Mouse (Mus musculus) heart, postnatal 25 days (tissue): ENCODE results near the gene Tnnt1. TPM values are rescaled to one million over a fixed set of nuclear protein-coding genes. Genes with fewer than 3 reads are reported as not detected.

Experiments used
- DNase-seq: peaks from one replicate; pipeline ENCODE4 v3.0.0; 2022; ENCODE audit warnings: low spot score
- intact Hi-C: fragments of 180-260 bp; cut with DNase I; formaldehyde crosslinking; loops from one replicate; pipeline ENCODE4 v1.15.1; 2025
- total RNA-seq, 2 experiments: library from RNA; stranded (reverse); gene quantifications; 2 replicates each; pipeline ENCODE4 v1.2.3; 2021

Gene Tnnt1
- total RNA-seq, 2 experiments from 2014 or later = 26.1 to 30.7 TPM

DNA sequence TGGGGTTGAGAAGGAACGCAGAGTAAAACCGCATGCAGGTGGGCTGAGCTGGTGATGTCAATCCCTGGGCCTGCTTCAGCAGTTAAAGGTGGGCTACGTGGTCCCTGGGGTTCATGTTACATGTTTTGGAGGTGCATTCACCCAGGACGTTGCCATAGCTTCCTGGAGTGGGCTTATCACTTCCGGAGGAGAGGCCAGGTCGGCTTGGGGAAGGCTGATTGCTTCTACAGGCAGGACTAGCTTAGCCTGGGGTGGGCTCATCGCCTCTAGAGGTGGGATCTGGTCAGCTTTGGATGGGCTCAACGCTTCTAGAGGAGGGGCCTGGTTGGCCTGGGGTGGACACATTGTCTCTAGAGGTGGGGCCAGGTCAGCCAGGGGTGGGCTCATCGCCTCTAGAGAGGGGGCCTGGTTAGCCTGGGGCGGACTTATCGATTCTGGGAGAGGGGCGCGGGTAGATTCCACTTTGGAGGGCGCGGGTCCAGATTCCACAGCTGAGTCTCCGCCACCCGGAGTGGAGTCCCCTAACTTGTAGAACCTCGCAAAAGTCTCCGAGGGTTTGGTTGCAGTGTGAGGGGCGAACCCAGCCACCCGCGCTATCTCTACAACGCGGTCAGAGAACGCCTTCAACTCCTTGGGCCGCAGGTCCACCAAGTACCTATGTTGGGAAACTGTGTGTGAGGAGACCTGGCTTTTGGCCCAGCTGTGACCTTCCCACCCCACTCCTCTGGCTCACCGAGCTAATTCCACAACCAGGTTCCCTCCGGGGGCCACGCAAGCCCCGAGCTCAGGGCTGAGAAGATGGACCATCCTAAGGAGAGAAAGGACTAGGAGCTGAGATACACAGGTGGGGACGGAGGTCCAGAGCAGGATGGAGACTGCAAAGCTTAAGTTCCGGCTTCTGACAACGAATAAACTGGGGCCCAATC lies 7.3 kb upstream of the Tnnt1 start:
- intact Hi-C loops = loop anchor here (2.0 kb wide), 2 partner anchors 43 to 93 kb away; no protein-coding TSS in a partner anchor

DNA sequence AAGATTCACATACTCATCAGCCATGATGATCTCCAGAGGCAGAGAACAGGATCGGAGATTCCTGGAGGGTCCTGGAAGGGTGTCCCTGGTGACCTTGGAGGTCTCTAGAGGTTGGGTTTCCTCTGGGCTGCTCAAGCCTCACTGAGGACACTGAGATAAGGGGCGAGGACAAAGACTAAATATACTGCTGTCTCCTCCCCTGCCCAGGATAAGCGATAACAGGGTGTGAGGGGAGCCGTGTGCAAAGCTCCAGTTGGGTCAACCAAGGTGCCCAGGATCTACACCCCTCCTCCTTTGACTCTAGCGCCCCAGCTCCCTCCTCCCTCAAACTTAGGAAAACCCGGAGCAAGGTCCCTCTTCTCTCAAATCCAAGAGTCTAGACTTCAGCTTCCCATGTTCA lies 6.1 kb upstream of the Tnnt1 start:
- no peak for DNase-seq
- intact Hi-C loops = no loop called here

More for the DNA sequence above, 7.3 kb upstream of the Tnnt1 start:
- DNase-seq = no peak

DNA sequence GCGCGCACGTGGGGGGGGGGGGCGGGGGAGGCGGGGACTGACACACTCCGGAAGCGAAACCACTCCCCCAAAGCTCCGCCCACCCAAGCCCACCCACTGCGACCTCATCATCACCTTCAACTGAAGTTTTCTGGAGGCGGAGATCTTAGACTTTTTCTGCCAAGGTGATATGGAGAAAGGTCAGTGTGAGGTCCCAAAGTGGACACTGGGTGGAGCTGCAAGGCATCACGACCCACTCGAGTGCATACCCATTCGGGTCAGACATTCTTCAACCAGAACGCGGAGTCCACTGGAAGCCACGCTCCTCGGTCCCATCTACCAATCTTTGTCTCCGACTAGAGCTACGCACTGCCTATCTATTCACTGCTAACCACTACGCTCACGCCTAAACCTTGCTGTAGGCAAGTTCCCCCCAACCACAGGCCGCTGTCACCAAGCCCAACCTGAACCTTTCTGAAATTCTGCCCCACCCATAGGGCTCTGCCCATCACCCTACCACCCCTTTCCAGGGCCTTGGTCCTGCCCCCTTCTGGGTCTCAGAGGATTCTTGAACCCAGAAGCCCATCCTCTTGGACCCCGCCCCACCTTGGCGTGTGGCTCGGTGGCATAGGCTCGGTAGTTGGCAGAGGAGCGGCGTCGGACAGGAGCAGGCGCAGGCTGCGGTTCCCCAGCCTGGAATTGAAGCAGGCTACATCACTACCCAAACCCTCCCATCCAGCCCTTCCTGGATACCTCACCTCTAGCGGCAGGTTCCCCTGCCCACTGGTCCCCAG lies 5.2 kb upstream of the Tnnt1 start:
- DNase-seq = no peak
- intact Hi-C loops = no loop called here

DNA sequence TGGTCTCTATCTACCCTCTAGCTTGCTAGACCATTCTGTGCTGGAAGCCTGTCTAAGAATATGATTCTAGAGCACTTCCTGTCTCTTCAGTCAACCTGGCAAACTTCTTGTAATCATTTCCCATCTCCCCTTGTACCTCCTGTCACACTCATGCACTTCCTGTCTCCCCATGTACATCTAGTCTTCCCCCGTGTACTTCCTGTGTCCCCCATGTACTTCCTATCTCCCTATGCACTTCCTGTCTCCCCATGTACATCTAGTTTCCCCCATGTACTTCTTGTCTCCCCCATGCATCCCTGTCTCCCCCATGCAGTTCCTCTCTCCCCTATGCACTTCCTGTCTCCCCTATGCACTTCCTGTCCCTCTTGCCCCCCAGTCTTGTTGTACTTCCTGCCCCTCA lies 2.3 kb upstream of the Tnnt1 start:
- intact Hi-C loops = no loop called here
- no peak for DNase-seq

DNA sequence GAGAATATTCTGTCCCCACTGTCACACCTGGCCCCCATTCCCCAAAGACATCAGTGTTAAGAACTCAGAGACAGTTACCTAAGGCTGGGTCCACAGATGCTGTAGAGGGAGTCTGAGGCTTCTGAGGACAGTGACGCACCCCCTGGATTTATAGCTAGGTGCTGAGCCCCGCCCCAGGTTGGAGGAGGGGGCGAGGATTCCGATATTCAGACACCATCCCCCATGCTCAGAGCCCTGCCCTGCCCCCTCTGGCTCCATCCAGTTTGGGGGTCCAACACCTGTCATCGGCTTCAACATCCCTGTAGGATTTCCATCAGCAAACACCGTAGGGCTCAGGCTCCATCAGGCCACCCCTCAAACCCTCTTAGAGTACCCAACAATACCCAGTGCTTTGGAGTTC lies 329 bp downstream of the Tnnt1 start:
- DNase-seq = no peak
- intact Hi-C loops = no loop called here

DNA sequence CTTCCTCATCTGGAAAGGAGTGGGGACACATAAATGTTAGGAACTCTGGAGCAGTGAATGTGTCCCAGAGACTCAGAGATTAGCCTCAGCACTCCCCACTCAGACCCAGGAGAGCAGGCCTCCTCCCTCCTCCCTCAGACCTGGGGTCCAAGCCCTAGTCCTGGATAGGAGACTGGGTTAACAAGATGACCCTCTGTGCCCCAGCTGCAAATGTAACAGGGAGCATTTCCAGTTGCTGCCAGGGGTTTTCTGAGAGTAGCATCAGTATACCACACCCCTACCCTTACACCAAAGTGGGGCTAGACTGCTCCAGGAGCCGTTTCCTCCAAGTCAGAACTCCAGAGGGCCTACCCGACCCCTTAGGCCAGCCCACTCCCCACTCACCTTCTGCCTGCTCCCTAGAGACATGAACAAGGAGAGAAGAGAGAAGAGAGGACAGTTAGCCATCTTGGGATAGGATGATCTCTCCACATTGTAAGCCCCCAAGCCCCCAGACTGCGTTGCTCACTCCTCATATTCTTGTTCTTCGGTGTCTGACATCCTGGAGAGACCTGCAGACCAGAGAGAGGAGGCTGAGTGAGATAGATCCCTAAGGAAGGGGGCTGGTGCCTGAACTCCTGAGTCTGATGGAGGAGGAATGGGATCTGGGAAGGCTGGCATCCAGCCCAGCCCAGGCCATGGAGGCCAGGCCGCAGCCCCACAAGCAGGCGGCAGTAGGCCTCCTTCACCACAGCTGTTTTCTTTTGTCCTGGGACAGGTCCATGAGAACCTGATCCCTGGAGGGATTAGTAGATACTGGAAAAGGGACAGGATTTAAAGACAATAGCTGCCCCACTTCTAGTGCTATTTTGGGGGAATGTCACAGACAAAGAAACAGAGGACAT lies 2.1 kb downstream of the Tnnt1 start:
- no peak for DNase-seq
- intact Hi-C loops = no loop called here

DNA sequence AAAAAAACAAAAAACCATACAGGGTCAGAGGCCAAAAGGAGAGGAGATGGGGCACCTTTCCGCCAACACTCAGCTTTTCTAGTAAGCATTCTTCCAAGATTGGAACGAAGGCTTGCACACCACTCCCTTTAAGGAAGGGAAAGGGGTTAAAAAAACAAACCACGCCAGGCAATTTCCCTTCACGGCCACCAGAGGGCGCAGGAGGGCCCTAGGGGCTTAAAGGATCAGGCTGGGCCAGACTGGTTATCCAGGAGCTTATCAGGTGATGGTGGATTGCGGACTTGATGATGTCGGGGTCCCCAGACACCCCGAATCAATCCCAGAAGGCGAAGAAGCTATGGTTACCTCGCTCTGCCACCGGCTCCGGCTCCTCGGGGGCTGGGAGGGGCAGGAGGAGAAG lies 2.9 kb downstream of the Tnnt1 start:
- intact Hi-C loops = no loop called here
- no peak for DNase-seq

DNA sequence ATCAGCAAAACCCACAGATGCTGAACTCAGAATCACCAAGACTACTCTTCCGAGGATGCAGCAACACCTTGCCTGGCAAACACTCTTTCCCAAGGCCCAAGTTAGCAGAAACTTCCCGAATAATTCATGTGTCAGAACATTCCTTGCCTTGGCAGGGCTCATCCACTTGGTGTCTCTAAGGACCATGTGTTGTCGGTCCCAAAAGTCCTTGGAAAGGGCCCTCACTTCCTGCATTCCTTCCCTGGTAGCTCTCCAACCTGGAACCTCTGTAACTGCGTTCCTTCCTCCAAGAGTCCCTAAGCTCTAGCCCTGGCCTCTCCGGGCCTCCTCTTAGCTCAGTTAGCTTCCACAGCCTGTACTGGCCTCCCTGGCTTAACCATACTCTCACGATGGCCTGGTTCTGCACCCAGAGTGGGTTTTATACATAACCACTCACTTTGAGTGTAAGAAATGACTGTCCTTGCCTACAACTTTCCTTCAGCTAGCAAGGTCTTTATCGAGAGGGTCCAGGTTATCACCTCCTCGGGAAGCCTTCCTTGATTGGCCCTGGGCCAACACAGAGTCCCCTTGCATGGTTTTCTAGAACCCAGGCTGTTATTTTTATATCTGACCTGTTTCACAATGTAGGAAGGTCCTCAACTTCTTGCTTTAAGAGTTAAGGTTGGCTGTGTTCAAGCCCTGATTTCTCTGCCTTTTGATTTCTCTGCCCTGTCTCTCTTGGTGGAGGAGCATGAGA lies 4.5 kb downstream of the Tnnt1 start:
- intact Hi-C loops = no loop called here
- DNase-seq = no peak

DNA sequence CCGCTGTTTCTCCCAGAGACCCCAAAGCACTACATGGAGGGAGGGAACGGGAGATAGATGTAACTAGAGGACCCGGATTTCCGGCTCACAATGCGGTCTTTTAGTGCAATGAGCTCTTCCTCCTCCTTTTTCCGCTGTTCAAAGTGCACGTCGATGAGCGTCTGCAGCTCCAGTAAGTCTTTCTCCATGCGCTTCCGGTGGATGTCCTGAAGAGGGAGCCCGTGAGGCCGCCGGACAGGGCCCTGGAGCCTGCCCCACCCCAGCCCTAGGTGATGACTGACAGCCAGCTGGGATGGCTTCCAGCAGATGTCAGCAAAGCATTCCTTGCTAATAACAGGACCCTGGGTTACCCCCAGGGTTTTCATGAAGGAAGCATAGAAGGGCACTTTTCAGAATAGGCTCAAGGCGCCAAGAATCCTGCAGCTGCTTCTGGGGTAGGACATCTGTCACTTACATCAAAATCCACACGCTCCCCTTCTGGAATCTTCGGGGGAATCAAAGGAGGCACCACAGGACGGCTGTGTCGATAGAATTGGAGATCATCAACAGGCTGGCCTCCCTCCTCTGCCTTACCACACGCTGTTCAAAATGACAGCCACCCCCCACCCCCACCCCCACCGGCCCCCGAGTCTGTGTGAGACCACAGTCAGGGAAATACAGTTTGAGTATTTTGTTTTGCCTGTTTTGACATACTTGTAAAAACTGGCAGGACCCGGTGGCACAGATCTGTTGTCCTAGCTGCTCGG lies 6.1 kb downstream of the Tnnt1 start:
- intact Hi-C loops = loop anchor here (10.0 kb wide), 1 partner anchor 375 kb away; the partner anchor contains the start of gene Leng8

DNA sequence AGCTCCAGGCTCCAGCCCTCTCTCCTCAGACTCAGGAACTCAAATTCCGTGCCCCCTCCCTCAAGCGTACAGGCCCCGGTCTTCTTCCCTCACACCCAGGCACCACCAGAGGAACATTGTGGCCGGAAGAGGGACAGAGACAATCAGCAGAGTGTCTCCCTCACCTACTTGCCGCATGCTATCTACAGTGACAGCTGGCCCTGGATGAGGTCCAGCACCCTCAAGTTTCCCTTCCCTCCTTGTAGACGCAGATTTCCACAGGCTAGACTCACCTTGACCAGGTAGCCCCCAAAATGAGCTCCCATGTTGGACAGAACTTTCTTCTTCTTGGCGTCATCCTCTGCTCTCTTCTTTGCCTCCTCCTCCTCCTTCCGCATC lies 7.5 kb downstream of the Tnnt1 start:
- DNase-seq = no peak
- intact Hi-C loops = loop anchor here (10.0 kb wide), 1 partner anchor 374 kb away; the partner anchor contains the start of gene Leng8

More for the DNA sequence above, 6.1 kb downstream of the Tnnt1 start:
- DNase-seq = peak; percentile 71

DNA sequence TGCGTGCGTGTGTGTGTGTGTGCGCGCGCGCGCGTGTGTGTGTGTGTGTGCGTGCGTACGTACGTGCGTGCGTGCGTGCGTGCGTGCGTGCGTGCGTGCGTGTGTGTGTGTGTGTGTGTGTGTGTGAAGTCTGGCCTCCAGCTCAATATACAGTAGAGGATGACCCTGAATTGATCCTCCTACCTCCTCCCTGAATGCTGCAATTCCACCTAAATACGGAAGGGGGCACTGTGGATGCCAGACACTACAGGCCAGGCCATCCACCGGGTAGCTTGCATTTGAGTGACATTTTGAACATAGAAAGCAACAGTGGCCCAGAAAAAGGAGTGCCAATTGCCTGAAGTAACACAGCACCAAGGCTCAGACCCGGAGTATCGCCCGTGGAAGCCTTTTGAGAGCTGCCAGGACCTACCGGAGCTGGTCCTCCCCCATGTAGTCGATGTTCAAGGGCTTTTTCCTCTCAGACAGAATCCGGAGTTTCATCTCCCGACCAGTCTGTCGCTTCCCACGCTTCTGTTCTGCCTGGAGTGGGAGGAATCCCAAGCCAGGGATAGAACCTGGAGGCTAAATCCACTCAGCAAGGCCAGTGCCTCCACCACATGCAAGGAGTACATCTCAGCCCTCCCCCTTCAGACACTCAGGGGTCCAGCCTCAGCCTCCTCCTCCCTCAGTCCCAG lies 8.0 kb downstream of the Tnnt1 start:
- intact Hi-C loops = loop anchor here (10.0 kb wide), 1 partner anchor 373 kb away; the partner anchor contains the start of gene Leng8

DNA sequence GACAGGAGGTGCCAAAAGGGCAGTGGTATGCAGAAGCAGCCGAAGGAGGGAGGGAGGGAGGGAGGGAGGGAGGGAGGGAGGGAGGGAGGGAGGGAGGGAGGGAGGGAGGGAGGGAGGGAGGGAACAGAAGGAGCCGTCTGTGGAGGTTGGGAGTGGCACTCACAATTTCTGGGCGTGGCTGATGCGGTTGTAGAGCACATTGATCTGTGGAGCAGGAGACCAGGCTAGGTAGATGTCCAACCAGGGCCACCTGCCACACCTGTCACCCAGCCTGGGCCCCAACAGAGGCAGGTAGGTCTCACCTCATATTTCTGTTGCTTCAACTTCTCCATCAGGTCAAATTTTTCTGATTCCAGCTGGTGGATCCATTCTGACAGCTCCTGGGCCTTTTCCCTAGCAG lies 9.0 kb downstream of the Tnnt1 start:
- DNase-seq = no peak
- intact Hi-C loops = loop anchor here (10.0 kb wide), 1 partner anchor 372 kb away; the partner anchor contains the start of gene Leng8

More for the DNA sequence above, 8.0 kb downstream of the Tnnt1 start:
- no peak for DNase-seq

DNA sequence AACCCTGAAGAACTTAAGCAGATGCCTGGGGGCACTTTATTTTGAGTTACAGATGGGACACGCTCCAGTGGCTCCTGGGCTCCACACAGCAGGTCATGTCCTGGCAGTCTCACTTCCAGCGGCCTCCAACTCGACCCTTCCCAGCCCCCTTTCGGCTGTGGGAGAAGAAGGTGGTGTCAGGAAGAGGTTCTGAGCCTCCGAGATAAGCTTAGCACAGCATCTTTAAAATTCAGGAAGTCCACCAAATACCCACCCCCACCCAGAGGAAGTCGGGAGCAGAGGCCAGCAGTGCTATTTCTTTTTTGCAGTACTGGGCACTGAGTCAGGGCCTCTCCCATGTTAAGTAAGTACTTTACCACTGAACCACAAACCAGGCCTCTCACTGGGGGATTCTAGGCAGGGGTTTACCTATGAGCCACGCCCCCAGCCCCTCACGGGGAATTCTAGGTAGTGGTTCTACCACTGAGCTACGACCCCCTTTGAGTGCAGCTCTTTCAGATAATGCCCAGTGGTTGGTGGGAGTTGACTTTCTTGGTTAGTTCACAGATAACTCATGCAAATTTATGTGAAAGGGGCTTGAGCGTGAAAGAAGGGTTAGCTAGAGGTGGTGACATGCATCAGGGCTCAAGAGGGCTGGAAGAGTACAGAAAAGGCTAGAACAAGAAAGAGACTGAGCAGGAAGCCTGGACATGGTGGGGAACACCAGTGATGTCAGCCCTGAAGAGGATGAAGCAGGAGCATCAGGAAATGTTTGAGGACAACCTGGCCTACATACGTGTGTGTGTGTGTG lies 11.3 kb downstream of the Tnnt1 start:
- intact Hi-C loops = loop anchor here (10.0 kb wide), 1 partner anchor 370 kb away; the partner anchor contains the start of gene Leng8

DNA sequence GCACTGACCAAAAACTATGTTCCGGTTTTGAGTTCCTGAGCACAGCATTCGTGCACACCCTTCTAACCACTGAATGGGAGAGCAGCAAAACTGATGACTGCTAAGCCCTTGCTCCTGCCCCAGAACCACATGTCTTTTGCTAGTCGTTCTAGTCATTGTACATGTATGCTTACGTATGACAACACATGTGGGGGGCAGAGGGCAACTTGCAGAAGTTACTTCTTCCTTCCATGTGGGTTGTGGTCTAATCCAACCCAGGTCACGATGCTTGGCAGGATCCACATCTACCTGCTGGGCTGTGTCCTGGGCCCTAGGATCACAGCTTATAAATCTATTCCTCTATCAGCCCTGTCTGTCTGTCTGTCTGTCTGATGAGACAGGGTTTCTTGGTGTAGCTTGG lies 12.3 kb downstream of the Tnnt1 start:
- intact Hi-C loops = loop anchor here (10.0 kb wide), 1 partner anchor 369 kb away; the partner anchor contains the start of gene Leng8

More for the DNA sequence above, 11.3 kb downstream of the Tnnt1 start:
- DNase-seq = no peak

DNA sequence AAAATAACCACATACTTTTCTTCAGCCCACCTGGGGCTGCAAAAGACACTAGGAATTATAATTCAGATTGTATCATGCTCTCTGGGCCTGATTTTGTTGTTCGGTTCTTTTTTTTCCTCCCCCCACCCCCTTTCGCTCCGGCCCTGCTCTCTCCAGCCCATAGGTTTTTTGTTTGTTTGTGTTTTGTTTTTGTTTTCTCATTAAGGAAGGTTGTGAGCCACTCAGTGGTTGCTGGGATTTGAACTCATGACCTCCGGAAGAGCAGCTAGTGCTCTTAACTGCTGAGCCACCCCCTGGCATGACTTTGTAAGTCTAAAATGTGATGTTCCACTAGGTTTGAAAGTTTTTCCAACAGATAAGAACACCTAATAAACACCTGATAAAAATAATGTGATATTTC lies 13.1 kb downstream of the Tnnt1 start:
- DNase-seq = no peak
- intact Hi-C loops = loop anchor here (10.0 kb wide), 1 partner anchor 368 kb away; the partner anchor contains the start of gene Leng8

More for the DNA sequence above, 12.3 kb downstream of the Tnnt1 start:
- DNase-seq = no peak

DNA sequence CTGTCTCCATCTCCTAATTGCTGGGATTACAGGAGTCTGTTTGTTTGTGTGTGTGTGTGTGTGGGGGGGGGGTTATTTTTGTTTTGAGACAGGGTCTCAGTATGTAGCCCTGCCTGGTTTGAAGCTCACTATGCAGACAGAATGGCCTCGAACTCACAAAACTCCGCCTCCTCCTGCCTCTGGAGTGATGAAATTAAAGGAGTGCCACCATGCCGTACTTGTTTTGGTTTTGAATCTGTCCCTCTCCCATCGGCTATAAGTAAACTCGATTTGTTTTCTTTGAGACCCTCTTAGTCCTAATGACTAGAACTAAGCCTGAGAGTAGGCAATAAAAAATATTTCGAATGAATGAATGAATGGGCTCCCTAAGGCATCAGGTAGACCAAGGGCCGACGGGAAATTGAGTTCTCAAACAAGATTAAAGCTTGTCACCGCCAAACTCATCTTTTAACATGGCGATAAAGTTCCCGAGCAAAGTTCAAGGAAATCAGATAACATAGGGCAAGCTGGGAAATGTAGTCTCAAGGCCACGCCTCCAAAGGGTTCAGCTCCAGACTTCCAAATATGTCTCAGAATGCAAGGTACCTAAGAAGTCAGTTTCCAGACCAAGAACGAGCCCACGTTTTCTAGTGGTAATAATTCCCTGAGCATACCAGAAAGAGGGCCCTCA lies 13.6 kb downstream of the Tnnt1 start:
- intact Hi-C loops = loop anchor here (10.0 kb wide), 1 partner anchor 368 kb away; the partner anchor contains the start of gene Leng8
- DNase-seq = no peak
